Mouse (Mus musculus) neural tube, embryonic 13.5 days (tissue): ENCODE data around the gene Pcyox1. TPM values are rescaled to one million over a fixed set of nuclear protein-coding genes. Genes with fewer than 3 reads are reported as not detected.

Experiments
- ATAC-seq: fragments of 200-750 bp; cut with Nextera tagmentation; 2 replicates; pipeline ENCODE4 v1.8.0; 2017; ENCODE audit warnings: low read depth, mild to moderate bottlenecking, moderate TSS enrichment, moderate library complexity
- H3K27ac ChIP-seq: fragments of 300-500 bp; sonication (generic); replicated peaks from 2 replicates; pipeline ENCODE4 v1.5.1; 2015; ENCODE audit warnings: moderate library complexity, mild to moderate bottlenecking, inconsistent platforms
- H3K27me3 ChIP-seq: fragments of 300-500 bp; sonication (generic); 2 replicates; pipeline ENCODE4 v1.6.1; 2015; ENCODE audit warnings: mild to moderate bottlenecking, inconsistent platforms
- H3K36me3 ChIP-seq: fragments of 300-500 bp; sonication (generic); 2 replicates; pipeline ENCODE4 v1.6.1; 2015; ENCODE audit warnings: mild to moderate bottlenecking, inconsistent platforms
- H3K4me1 ChIP-seq: fragments of 300-500 bp; sonication (generic); replicated peaks from 2 replicates; pipeline ENCODE4 v1.6.1; 2015; ENCODE audit warnings: inconsistent platforms
- H3K4me2 ChIP-seq: fragments of 300-500 bp; sonication (generic); 2 replicates; pipeline ENCODE4 v1.6.1; 2015; ENCODE audit warnings: inconsistent platforms, mild to moderate bottlenecking, moderate library complexity
- H3K4me3 ChIP-seq: fragments of 300-500 bp; sonication (generic); 2 replicates; pipeline ENCODE4 v1.5.1; 2015; ENCODE audit warnings: mild to moderate bottlenecking, inconsistent platforms
- H3K9ac ChIP-seq: fragments of 300-500 bp; sonication (generic); 2 replicates; pipeline ENCODE4 v1.6.1; 2015; ENCODE audit warnings: moderate library complexity, mild to moderate bottlenecking, inconsistent platforms
- H3K9me3 ChIP-seq: fragments of 300-500 bp; sonication (generic); 2 replicates; pipeline ENCODE4 v1.6.1; 2016; ENCODE audit warnings: inconsistent platforms
- WGBS: fragments of 180-500 bp; shearing (Covaris S2); methylation state at CpG from one replicate; pipeline ENCODE4 v1.1.7; 2015; 5-methylcytosine and 5-hydroxymethylcytosine counted together
- polyA plus RNA-seq: library from polyadenylated mRNA; unstranded; fragments of >200 nt; fragmentation: Nextera tagmentation; extraction: Ambion mirVana; gene quantifications from 2 replicates; pipeline ENCODE4 v1.2.1, GENCODE M21; 2015

The Pcyox1 gene
- polyA plus RNA-seq, 1 experiment from 2014 or later, result 107 TPM

- Histone ChIP-seq H3K4me2 (no peak overlapping the region), H3K4me1 (no peaks in the 10 kb centered on the region), H3K9me3 (no peaks in the 10 kb centered on the region), H3K4me3 (no peak overlapping the region), H3K27ac (no peak overlapping the region), H3K9ac (no peak overlapping the region), H3K36me3 (peaks cover 87% of the 10 kb centered on the region), H3K27me3 (no peaks in the 10 kb centered on the region)
- WGBS, result 92% methylated on average over 6 of the region's 6 CpGs
- ATAC-seq, result no peak
These were observed 21.8 kb upstream of the Pcyox1 start for GRCm38 (mm10) chr6:86418711-86419110.

- no peak for ATAC-seq
- no peaks in the 10 kb centered on the region for H3K36me3 ChIP-seq
- H3K4me3 ChIP-seq, result peak overlapping the region; percentile 87
- H3K9ac ChIP-seq, result peak overlapping the region; percentile 64
- H3K4me2 ChIP-seq, result peak overlapping the region; percentile 83
- peaks cover 52% of the 10 kb centered on the region for H3K4me1 ChIP-seq
- no peaks in the 10 kb centered on the region for H3K9me3 ChIP-seq
- H3K27ac ChIP-seq, result no peak overlapping the region
- no peaks in the 10 kb centered on the region for H3K27me3 ChIP-seq
These were observed 9.4 kb upstream of the Pcyox1 start for GRCm38 (mm10) chr6:86406306-86406705.

GRCm38 (mm10) chr6:86404996-86405395 is 8.0 kb upstream of the Pcyox1 start:
- no peaks in the 10 kb centered on the region for H3K9me3 ChIP-seq
- H3K27ac ChIP-seq, result peak overlapping the region; percentile 100
- H3K9ac ChIP-seq, result peak overlapping the region; percentile 99
- under 1% methylated on average over 11 of the region's 11 CpGs for WGBS
- ATAC-seq, result no peak
- H3K4me1 ChIP-seq, result peaks cover 43% of the 10 kb centered on the region
- H3K27me3 ChIP-seq, result no peaks in the 10 kb centered on the region
- H3K4me3 ChIP-seq, result peak overlapping the region; percentile 87
- H3K4me2 ChIP-seq, result peak overlapping the region; percentile 83
- H3K36me3 ChIP-seq, result no peaks in the 10 kb centered on the region

- Histone ChIP-seq H3K36me3 (no peaks in the 10 kb centered on the region), H3K4me3 (peak within 1 kb of the TSS; percentile 87), H3K4me1 (peaks cover 36% of the 10 kb centered on the region), H3K9me3 (no peaks in the 10 kb centered on the region), H3K27ac (peak within 1 kb of the TSS; percentile 100), H3K4me2 (peak within 1 kb of the TSS; percentile 83), H3K9ac (peak within 1 kb of the TSS; percentile 99), H3K27me3 (no peaks in the 10 kb centered on the region)
- under 1% methylated on average over 62 of the region's 62 CpGs for WGBS
- peak; percentile 97 for ATAC-seq
These were observed 7.3 kb upstream of the Pcyox1 start, which contains the start of gene Tia1 for GRCm38 (mm10) chr6:86404100-86404861. TSS of gene Tia1 (plus strand) at chr6:86404219.

- Histone ChIP-seq H3K9ac (peak overlapping the region; percentile 99), H3K9me3 (no peaks in the 10 kb centered on the region), H3K4me2 (peak overlapping the region; percentile 55), H3K4me1 (peaks cover 31% of the 10 kb centered on the region), H3K27ac (peak overlapping the region; percentile 100), H3K36me3 (no peaks in the 10 kb centered on the region), H3K27me3 (peaks cover 5% of the 10 kb centered on the region; the same call in 1 of the 2 replicates), H3K4me3 (peak overlapping the region; percentile 87)
- peak; percentile 70 for ATAC-seq
- under 1% methylated on average over 15 of the region's 15 CpGs for WGBS
These were observed 6.8 kb upstream of the Pcyox1 start for GRCm38 (mm10) chr6:86403728-86404099.

- peak overlapping the region; percentile 56; the same call in 1 of the 2 replicates for H3K9ac ChIP-seq
- WGBS, result 40% methylated on average over 12 of the region's 12 CpGs
- no peak overlapping the region for H3K27ac ChIP-seq
These were observed 6.0 kb upstream of the Pcyox1 start for GRCm38 (mm10) chr6:86402681-86403607.

GRCm38 (mm10) chr6:86400972-86401371 is 4.0 kb upstream of the Pcyox1 start:
- no peak for ATAC-seq
- H3K27ac ChIP-seq, result no peak overlapping the region
- no peaks in the 10 kb centered on the region for H3K36me3 ChIP-seq
- H3K4me3 ChIP-seq, result 0 out of 2 replicates have a peak overlapping the region, but pooled peaks have one; percentile 2
- H3K27me3 ChIP-seq, result peaks cover 9% of the 10 kb centered on the region; the same call in 1 of the 2 replicates
- peak overlapping the region; percentile 32 for H3K4me2 ChIP-seq
- WGBS, result 8% methylated on average over 9 of the region's 9 CpGs
- peaks cover 16% of the 10 kb centered on the region for H3K4me1 ChIP-seq
- 0 out of 2 replicates have a peak overlapping the region, but pooled peaks have one; percentile 0 for H3K9ac ChIP-seq
- H3K9me3 ChIP-seq, result no peaks in the 10 kb centered on the region

More at GRCm38 (mm10) chr6:86402681-86403607, 6.0 kb upstream of the Pcyox1 start:
- H3K4me1 ChIP-seq, result peaks cover 24% of the 10 kb centered on the region
- ATAC-seq, result no peak
- peaks cover 9% of the 10 kb centered on the region; the same call in 1 of the 2 replicates for H3K27me3 ChIP-seq
- H3K36me3 ChIP-seq, result no peaks in the 10 kb centered on the region
- peak overlapping the region; percentile 55 for H3K4me2 ChIP-seq
- H3K4me3 ChIP-seq, result peak overlapping the region; percentile 87
- H3K9me3 ChIP-seq, result no peaks in the 10 kb centered on the region

GRCm38 (mm10) chr6:86399995-86400394 is 3.0 kb upstream of the Pcyox1 start:
- no peak for ATAC-seq
- WGBS, result 89% methylated on average over 2 of the region's 2 CpGs
- Histone ChIP-seq H3K27me3 (peaks cover 9% of the 10 kb centered on the region; the same call in 1 of the 2 replicates), H3K9ac (no peak overlapping the region), H3K9me3 (no peaks in the 10 kb centered on the region), H3K4me2 (no peak overlapping the region), H3K36me3 (no peaks in the 10 kb centered on the region), H3K4me1 (peaks cover 26% of the 10 kb centered on the region), H3K27ac (no peak overlapping the region), H3K4me3 (no peak overlapping the region)

- Histone ChIP-seq H3K36me3 (peaks cover 5% of the 10 kb centered on the region), H3K4me2 (no peak overlapping the region), H3K27me3 (peaks cover 9% of the 10 kb centered on the region; the same call in 1 of the 2 replicates), H3K9me3 (no peaks in the 10 kb centered on the region), H3K4me1 (peaks cover 35% of the 10 kb centered on the region), H3K4me3 (no peak overlapping the region), H3K27ac (no peak overlapping the region), H3K9ac (no peak overlapping the region)
- WGBS, result 82% methylated on average over 2 of the region's 2 CpGs
- no peak for ATAC-seq
These were observed 2.0 kb upstream of the Pcyox1 start for GRCm38 (mm10) chr6:86398986-86399385.

GRCm38 (mm10) chr6:86397257-86397980 is 465 bp upstream of the Pcyox1 start:
- Histone ChIP-seq H3K9ac (peak overlapping the region; percentile 97), H3K4me1 (peaks cover 34% of the 10 kb centered on the region), H3K27ac (peak overlapping the region; percentile 94), H3K9me3 (no peaks in the 10 kb centered on the region), H3K36me3 (peaks cover 18% of the 10 kb centered on the region), H3K4me3 (peak overlapping the region; percentile 91), H3K27me3 (peaks cover 9% of the 10 kb centered on the region; the same call in 1 of the 2 replicates), H3K4me2 (peak overlapping the region; percentile 86)
- WGBS, result 7% methylated on average over 14 of the region's 14 CpGs
- no peak for ATAC-seq

- no peak for ATAC-seq
- Histone ChIP-seq H3K27ac (peak overlapping the region; percentile 94), H3K27me3 (peaks cover 9% of the 10 kb centered on the region; the same call in 1 of the 2 replicates), H3K4me3 (peak overlapping the region; percentile 91), H3K4me2 (peak overlapping the region; percentile 86), H3K9me3 (no peaks in the 10 kb centered on the region), H3K4me1 (peaks cover 34% of the 10 kb centered on the region), H3K9ac (peak overlapping the region; percentile 97), H3K36me3 (peaks cover 32% of the 10 kb centered on the region)
- WGBS, result 14% methylated on average over 10 of the region's 10 CpGs
These were observed 985 bp downstream of the Pcyox1 start for GRCm38 (mm10) chr6:86395969-86396368.
